Mouse (Mus musculus) heart, adult 8-10 months (tissue): Measurements from ENCODE around the gene Ints4. TPM values are rescaled to one million over a fixed set of nuclear protein-coding genes. Genes with fewer than 3 reads are reported as not detected.
"Not testable (repeated sequence)": the region's sequence is repeated elsewhere in the genome, so short reads cannot be mapped to it uniquely, and the experiment has no call there.

Experiments
- DNase-seq: peaks from one replicate; pipeline ENCODE4 v3.0.0; 2022; ENCODE audit warnings: low spot score
- total RNA-seq, 4 experiments: library from RNA; stranded (reverse); gene quantifications; 2 replicates each; pipeline ENCODE4 v1.2.4; 2022

Ints4 gene
- total RNA-seq = 10 to 100 TPM; 46.8 to 73.9 (median 67.8) TPM

DNA sequence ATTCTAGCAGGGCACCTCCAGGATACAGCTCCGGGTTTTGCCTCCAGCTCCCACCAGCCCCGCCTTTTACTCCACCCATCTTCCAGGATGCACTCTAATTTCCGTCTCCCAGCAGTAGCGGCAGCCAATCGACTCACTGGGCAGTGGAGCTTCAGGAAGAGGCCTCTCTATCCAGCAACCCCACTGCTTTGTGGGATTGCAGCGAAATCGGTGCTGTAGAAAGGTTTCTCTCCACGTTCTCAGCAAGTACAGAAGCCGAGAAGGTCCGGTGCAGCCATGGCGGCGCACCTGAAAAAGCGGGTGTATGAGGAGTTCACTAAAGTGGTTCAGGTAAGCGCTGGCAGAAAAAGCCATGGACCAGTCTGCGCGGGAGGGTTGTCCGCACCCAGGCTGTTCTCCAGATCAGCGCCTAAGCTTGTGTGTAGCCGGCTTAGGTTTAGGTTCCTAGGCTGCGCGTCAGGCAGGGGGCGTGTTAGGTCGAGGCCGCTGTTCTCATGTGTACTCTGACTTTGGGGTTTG lies at the start of gene Ints4:
Ints4 (plus strand) TSS at position 136 of the 519 bp plus-strand sequence.
- DNase-seq = peak; percentile 96

DNA sequence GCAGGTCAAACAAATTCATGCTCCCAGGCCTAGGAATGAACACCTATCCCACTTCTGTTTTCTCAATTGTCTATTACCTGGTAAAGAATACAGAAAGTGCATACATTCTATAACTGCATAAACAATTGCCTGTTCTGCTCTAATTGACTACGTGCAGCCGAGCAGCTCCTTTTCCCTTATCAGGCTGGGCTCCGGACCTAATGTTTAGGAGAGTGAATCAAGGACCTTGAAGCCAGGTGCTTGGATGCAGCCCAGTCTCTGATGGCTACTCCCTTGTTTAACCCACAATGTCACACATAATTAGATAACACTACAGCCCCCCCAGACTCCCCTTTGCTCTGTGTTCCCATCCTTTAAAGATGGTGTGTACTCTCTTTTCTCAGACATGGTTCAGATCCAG lies 47.2 kb upstream of the Ints4 start:
- not testable (repeated sequence) for DNase-seq

DNA sequence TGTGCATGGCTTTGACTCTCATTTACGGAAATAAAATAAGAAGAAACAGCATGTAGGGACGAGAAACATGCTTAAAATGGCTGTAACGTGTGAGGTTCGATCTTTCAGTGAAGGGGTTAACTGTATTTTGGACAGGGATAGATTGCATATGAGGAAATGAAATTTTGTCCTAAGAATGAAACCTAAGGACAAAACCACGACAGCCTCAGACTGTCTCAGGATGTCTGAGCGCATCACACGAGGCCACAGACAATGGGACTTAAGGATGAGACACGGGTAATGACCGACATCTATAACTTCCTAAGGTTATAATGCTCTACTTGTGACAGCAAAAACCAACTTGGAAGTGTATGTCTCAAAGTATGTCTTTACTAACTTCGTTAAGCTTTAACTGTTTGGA lies 46.2 kb upstream of the Ints4 start:
- DNase-seq = no peak

DNA sequence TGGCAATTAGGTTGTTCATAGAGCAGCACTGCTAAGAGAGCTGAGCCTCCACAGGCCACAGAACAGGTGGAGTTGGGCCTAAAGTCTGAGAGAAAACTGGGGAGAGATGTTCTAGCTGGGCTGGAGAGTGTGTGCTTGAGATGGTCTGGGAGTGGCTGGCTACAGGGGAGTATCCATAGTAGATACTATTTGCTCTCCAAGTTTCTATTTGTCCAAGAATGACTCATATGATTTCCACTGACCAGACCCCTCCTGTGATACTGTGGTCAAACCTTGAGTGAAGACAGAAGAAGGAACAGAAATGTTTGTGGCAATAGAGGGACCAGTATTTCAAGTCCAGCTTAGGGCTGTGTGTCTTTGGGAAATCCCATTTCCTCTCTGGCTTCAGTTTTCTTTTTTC lies 41.8 kb upstream of the Ints4 start:
- DNase-seq = no peak

DNA sequence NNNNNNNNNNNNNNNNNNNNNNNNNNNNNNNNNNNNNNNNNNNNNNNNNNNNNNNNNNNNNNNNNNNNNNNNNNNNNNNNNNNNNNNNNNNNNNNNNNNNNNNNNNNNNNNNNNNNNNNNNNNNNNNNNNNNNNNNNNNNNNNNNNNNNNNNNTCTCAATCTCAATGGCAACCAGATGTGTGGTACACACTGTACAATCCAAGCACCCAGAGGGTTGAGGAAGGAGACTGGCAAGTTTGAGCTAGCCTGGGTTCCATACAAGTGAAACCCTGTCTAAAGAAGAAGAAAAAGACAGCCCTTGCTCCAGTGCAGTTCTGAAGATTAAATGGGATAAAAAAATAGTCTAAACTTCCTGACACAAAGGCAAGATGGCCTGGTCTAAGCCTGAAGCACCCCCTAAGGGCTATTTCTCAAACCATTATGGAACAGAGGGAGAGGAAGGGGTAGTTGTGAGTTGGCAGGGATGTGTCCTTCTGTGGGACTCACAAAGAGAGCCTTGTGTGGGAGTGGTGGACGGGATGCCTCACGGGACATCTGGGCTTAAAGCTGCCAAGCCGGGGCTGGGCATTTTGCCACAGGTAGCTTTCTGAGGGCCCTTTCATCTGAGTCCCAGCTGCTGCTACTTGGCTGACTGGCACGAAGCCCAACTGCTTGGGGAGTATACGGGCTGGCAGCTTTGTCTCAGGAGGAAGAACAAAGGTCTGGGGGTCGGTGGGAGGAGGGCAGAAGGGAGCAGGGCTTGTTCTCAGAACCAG lies 34.4 kb upstream of the Ints4 start:
- peak; percentile 69 for DNase-seq

DNA sequence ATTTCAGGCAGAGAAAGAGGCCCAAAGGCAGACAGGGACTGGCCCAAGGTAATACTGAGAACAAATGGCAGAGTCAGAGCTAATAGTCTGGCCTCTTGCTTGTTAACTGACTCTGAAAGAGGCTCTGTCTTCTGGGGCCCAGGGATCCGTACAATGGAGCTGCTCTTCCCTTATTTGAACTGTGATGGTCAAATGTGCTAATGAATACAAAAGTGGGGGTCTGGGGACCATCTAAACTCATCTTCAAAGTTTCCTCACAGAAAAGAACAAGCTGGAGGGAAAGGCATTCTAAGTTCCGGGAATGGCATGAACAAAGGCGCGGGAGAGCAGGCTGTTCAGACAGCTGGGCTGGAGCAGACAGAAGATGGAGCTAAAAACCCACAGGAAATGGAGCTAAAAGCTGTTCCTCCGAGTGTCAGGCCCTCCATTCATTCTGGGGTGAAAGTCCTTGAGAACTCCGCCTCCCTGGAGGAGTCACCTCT lies 33.7 kb upstream of the Ints4 start:
- no peak for DNase-seq

DNA sequence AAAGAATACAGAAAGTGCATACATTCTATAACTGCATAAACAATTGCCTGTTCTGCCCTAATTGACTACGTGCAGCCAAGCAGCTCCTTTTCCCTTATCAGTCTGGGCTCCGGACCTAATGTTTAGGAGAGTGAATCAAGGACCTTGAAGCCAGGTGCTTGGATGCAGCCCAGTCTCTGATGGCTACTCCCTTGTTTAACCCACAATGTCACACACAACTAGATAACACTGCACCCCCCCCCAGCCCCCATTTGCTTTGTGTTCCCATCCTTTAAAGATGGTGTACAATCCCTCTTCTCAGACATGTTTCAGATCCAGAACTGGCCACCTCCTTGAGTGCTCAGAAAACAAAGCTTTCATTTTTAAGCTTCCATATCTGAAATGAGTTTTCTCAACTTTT lies 29.7 kb upstream of the Ints4 start, which contains the start of gene Kctd14:
Kctd14 (plus strand) TSS at position 301 of the 400 bp plus-strand sequence.
- not testable (repeated sequence) for DNase-seq

DNA sequence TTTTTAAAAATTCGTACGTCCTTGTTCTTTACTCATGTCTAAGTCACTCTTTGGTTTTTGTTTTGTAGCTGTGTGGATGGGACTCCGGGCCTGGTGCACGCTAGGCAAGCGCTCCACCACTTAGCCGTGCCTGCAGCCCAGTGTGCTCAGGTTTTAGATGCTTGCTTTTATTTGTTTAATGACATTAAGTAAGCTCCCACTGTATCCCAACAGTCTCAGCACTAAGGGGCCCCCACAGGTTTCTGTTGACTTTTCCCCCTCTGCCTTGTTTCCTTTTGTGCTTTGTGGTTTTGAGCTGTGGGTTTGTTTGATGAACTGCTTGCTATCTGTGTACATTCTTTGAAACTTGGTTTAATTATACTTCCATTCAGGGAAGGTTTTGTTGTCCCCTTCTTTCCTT lies 28.6 kb upstream of the Ints4 start:
- DNase-seq = no peak

DNA sequence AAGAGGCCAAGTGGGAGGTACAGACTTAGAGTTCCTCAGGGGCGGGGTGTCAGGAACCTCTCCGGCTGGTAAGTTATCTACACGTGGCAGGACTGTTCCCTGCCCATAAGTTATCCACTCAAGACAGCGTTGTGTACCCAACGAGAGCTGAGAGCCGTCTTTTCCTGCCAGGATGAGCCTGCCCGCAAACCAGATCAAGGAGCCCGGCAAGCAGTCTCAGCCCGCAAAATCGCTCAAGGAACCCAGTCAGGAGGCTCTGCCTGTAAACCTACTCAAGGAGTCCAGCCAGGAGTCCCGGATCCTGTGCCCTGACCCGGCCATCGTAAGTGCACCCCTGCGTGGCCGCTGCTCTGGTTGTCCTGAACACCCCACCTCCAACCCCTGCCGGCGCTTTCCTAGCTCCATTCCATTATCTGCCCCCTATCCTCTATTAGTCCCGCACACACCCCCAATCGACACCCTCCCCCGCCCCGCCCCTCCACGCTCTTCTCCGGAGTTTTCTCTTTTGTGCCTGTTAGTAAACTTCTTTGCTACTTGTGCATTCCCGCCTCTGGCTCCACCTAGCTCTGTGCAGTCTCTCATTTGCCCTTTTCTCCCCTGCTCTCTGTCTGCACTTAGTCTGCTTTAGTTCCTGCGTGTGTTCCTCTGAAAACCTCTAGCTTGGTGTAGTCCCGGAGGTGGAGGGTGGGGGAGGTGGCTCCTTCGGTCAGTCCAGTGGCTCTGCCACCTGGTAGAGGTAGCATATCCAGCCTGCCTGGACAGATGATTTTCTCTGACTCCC lies 27.4 kb upstream of the Ints4 start:
- DNase-seq = no peak

DNA sequence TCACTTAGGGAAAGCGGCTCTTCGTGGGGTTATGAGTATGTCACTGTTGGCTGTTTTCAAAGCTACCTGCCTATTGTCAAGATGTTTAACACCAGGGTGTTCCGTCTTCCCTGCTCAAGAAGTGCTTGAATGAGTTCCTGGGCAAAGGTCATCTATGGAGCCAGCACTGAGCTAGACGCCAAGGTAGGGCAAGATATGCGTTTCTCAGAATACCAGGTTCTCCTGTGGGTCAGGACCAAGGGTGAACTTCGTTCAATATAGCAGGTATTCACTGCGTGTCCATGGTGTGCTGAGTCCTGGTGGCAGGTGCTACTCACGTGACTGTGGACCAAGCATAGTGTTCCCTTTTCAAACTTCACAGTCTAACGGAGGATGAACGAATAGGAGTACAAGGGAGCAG lies 26.0 kb upstream of the Ints4 start:
- no peak for DNase-seq

DNA sequence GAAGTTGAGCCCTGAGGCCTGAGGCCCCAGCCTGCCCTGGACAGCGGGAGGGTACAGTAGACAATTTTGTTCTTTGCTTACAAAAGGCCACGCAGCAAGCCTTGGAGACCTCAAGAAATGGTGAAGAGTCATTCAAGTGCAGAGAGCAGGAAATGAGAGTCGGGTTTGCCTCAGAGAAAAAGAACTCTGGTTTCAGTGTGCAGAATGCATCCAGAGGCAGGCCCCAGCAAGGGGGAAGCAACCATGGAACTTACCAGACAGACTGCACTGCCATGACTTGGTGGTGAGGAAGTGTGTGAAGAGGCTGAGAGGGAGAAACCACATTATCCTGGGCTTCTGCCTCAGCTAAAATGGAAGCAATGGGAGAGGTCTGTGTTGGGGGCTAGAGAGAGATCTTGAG lies 25.2 kb upstream of the Ints4 start:
- no peak for DNase-seq

DNA sequence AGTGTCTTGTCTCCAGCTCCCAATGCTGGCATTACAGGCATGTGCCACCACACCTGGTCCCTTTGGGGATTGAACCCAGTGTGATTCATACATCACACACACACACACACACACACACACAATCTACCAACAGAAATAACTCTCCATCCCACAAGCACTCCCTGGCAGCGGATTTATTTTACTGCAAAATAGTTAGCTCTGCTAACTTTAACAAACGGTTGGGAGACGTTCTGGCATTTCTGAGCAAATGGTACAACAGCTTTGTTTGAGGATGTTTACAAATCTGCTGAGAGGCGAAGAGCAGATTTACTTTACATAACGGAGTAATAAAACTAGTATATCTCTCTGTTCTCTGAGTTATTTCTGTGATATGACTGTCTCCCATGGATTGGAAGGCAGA lies 7.8 kb upstream of the Ints4 start:
- DNase-seq = no peak

DNA sequence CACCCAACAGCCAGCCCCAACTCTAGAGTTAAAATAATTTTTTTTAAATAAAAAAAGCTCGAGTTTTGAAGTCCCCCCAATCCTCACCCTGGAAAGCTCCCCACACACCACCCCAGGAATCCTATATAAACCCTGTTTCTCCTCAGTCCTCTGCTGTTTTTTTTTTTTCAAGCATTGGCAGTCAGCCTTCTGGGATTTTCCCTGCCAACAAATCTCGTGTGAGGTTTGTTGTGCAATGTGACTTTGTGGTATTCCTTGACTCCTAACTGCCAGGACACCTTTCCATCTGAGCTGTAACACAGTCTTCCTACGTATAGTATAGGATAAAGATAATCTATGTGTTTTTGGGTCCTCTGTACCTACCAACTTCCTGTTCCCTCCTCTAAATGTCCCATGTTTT lies 1.4 kb upstream of the Ints4 start:
- DNase-seq = no peak

DNA sequence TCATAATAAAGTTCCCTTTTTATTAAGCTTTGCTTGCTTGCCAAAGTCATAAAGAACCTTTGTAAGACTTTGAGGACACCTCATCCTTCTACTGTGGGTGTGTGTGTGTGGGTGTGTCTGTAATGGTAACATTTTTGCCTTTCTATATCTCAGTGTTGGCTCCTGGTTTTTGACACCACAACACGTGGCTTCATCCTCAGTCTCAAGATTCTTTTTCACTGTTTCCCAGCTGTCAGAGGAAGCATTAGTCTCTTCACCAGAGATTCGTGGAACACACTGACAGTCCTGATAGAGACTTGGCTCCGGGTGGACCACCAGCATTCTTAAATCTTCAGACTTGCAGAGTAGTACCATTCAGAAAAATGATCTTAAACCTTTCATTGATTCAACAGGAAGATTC lies 466 bp upstream of the Ints4 start:
- DNase-seq = no peak

DNA sequence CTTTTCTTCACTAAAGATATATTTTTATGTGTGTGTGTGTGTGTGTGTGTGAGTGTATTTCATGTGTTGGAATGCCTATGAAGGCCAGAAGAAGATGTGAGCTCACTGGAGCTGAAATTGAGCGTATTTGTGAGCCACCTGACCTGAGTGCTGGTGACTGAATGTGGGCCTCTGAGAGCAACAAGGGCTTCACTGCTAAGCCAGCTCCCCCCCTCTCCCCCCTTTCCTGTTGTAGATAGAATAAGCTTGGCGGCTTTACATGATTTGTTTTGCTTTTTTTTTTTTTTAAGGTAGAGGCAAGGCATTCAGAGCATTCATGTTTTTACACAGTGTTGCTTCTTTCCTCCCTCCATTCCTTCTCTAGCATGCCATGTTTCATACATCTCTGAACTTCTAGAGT lies 2.6 kb downstream of the Ints4 start:
- no peak for DNase-seq

DNA sequence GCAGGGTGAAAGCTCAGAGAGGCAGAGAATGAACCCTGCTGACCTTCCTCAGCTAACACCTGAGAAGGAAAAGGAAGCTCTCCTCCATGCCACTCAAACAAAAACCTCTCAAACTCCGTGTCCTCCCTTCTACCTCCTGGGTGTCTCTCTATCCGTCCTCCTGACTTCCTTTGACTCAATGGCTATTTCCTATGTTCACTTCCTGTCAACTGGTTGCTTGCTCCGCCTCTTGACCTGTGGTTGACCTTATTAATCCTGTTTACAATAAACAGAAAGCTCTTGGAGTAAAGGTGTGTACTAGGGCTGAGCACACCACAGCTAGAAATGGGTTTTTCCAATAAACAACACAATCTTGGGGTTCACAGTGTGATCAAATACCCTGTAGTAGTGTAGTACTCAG lies 10.4 kb downstream of the Ints4 start:
- DNase-seq = no peak

DNA sequence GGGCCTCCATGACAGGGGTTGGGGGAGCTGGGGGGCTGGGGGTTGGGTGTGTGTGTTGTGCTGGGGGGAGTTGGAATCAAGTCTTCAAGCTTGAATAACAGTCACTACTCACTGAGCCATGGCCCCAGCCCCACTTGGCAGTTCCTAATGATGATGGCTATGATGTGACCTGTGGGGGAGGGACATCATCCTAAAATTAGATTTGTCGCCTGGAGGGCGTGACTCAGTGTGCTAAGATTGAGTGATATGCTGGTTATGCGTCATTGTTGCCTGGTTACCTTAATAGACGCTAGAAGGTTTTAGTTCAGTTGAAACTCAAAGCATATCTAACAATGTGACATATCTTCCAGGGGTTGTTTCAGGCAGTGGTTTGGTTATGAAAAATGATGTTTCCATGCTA lies 11.7 kb downstream of the Ints4 start:
- peak; percentile 53 for DNase-seq

DNA sequence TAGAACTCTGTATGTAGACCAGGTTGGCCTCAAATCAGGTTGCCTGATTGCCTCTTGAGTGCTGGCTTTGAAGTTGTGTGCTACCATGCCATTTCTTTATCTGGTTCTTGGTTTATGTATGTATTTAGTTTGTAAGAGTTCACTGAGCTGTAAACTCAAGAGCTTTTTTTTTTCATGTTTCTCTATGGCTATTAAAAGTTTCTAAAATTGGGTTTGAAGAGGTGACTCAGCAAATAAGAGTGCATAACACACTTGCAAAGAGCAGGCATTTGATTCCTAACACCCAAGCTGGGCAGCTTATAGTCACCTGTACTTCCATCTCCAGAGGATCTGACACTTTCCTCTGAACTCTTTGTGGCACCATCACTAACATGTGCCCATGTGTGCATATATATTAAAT lies 14.3 kb downstream of the Ints4 start:
- no peak for DNase-seq

DNA sequence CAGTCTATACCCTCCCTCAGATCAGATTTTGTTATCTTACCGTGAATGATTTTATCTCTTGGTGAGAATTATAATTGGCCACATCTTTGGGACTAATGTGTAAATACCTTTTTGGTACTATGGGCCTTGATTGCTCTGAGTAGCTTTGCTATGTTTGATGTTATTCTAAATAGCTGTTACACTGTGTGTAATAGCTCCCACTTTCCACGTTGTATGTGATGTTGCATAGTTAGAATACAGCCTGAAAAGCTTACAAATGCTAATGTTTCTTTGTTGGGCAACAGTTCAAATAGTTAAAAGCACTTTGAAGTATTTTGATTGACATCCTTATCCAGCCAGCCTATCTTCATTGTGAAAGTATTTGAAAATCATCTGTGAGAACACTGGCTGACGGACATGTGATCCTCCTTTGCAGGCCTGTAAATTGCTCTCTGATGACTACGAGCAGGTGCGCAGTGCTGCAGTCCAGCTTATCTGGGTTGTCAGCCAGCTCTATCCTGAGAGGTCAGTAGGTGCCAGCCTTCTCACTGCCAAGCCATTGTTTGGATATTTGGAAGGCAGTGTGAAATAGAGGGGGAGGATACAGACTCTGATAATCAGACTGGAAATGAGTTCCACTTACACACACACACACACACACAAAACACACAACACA lies 19.9 kb downstream of the Ints4 start:
- peak; percentile 57 for DNase-seq

DNA sequence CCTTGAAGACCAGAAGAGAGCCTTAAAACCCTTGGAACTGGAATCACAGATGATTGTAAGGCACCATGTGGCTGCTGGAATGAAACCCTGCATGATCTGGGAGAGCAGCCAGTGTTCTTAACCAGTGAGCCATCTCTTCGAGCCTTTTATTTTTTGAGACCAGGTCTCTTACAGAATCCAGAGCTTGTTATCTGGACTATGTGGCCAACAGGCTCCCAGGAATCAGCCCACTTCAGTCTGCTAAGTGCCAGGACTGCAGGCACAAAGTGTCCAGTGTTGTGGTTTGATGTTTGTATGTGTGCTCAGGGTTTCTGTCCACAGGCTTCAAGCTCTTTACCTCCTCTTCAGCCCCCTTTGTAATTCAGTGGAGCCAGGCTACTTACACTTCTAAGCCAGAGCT lies 34.0 kb downstream of the Ints4 start:
- peak; percentile 58 for DNase-seq

DNA sequence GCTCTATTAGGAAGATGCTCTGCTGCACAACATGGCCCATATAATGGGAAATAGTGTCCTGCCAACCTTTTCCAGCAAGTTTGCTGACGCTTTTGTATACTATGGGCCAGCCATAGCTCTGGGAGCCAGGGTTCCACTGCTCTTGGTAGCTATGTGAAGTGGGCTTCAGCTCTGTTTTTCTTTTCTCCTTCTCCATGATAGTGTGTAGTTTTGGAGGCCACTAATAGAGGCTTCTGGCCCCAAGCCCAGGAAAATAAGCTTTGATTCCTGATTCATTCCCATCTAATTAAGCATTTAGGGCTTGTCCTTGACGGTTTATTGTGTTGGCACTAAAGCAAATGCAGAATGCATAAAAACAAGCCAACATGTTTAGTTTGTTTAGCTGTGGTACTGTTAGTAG lies 39.2 kb downstream of the Ints4 start:
- DNase-seq = no peak

DNA sequence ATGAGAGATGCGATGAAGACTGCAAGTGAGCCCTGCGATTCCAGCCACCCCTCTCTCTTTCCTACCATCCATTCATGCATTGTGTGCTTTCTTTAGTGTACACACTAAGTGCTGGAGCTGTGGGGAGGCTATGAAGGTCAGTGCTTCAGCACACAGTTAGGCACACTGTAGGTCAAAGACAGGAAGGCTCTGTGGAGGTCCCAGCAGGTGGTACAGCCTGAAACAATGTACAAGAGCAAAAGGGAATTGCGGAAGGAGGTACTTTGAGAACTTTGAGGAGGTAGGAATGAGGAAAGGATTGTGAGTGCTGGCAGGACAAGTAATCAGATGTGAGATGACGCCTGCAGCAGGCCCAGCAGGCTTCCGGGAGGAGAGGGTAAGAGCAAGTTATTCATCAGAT lies 54.8 kb downstream of the Ints4 start:
- DNase-seq = no peak
